Mouse (Mus musculus) ES-E14 (cell line): Measurements from ENCODE around the gene Gm10577.

Experiments used
- CHD2 ChIP-seq: IDR thresholded peaks from 2 replicates; pipeline ENCODE4 v1.6.1; 2014; ENCODE audit warnings: mild to moderate bottlenecking, low read depth, low read length, inconsistent platforms
- HCFC1 ChIP-seq: IDR thresholded peaks from 2 replicates; pipeline ENCODE4 v1.6.1; 2012; ENCODE audit warnings: low read length, inconsistent platforms, borderline replicate concordance; ENCODE audit not compliant: insufficient read depth
- MAFK ChIP-seq: IDR thresholded peaks from 2 replicates; pipeline ENCODE4 v1.6.1; 2014; ENCODE audit warnings: mild to moderate bottlenecking, low read depth, low read length, inconsistent platforms; ENCODE audit not compliant: insufficient read depth
- ZC3H11A ChIP-seq: IDR thresholded peaks from 2 replicates; pipeline ENCODE4 v1.6.1; 2012; ENCODE audit warnings: low read depth, mild to moderate bottlenecking, inconsistent platforms, low read length, borderline replicate concordance
- ZNF384 ChIP-seq: IDR thresholded peaks from 2 replicates; pipeline ENCODE4 v1.6.1; 2012; ENCODE audit warnings: low read depth, low read length, inconsistent platforms

GRCm38 (mm10) chr4:101002961-101003360 is 17.5 kb downstream of the Gm10577 start:
- no peak for TF ChIP-seq CHD2
- TF ChIP-seq ZNF384, result no peak
- TF ChIP-seq ZC3H11A, result no peak
- TF ChIP-seq HCFC1, result no peak
- no peak for TF ChIP-seq MAFK
